ENCODE assay signal across 7 mouse cellular contexts in genomic region chr8:80814087-80814791, GRCm38 (mm10).
DNase-seq lines count a peak whose midpoint lies in the region; ATAC-seq and TF ChIP-seq lines count a peak whose summit lies in the region.

No protein-coding gene starts in this region.

- no peaks in the 10 kb centered on the region for H3K36me3 ChIP-seq in neural tube, embryonic 11.5 days (ENCODE audit: control insufficient read depth, insufficient read depth, low read length)
- H3K36me3 ChIP-seq in limb, embryonic 15.5 days = no peaks in the 10 kb centered on the region
- H3K36me3 ChIP-seq in kidney, adult 2 months (ENCODE audit: control insufficient read depth, insufficient read depth, low read length) = no peaks in the 10 kb centered on the region

- no peak overlapping the region for H3K4me3 ChIP-seq in neural tube, embryonic 11.5 days (ENCODE audit: low read depth, low read length)
- no peak overlapping the region for H3K4me3 ChIP-seq in limb, embryonic 15.5 days
- no peak overlapping the region for H3K4me3 ChIP-seq in kidney, adult 2 months (ENCODE audit: insufficient read depth, low read depth, low read length)

- no peak overlapping the region for H3K9ac ChIP-seq in neural tube, embryonic 11.5 days (ENCODE audit: low read length)
- no peak overlapping the region for H3K9ac ChIP-seq in limb, embryonic 15.5 days

- no peak for DNase-seq in neural tube, embryonic 11.5 days (ENCODE audit: low spot score)
- no peak for DNase-seq in neural tube, embryonic 10.5 days (ENCODE audit: extremely low spot score, low spot score)
- peak; percentile 75 for DNase-seq in heart, adult 8-10 months (ENCODE audit: low spot score)
- DNase-seq in right cerebral cortex, adult 18-20 months = no peak
- DNase-seq in spleen, postnatal 14 days (ENCODE audit: low spot score in 2 of 2) = no peak
- no peak for DNase-seq in kidney, adult 2 months

- no peaks in the 10 kb centered on the region for H3K4me1 ChIP-seq in neural tube, embryonic 11.5 days (ENCODE audit: control insufficient read depth, insufficient read depth, low read length)
- H3K4me1 ChIP-seq in limb, embryonic 15.5 days = peaks cover 32% of the 10 kb centered on the region
- peaks cover 32% of the 10 kb centered on the region for H3K4me1 ChIP-seq in kidney, adult 2 months (ENCODE audit: control insufficient read depth, insufficient read depth, low read length)

- no peaks in the 10 kb centered on the region for H3K27me3 ChIP-seq in neural tube, embryonic 11.5 days (ENCODE audit: control insufficient read depth, insufficient read depth, low read length)
- no peaks in the 10 kb centered on the region for H3K27me3 ChIP-seq in limb, embryonic 15.5 days
- no peaks in the 10 kb centered on the region for H3K27me3 ChIP-seq in kidney, adult 2 months (replicated peaks; ENCODE audit: control insufficient read depth, insufficient read depth, low read length)

- no peak for TF ChIP-seq POLR2A in kidney, adult 2 months (IDR thresholded peaks at IDR 0.05; ENCODE audit: low read depth, low read length)

- ATAC-seq in neural tube, embryonic 11.5 days (ENCODE audit: insufficient read depth, low FRiP score, low TSS enrichment) = peak; percentile 43
- ATAC-seq in limb, embryonic 15.5 days (ENCODE audit: insufficient number of reproducible peaks, low FRiP score, low TSS enrichment, low read depth) = peak; percentile 75

- H3K4me2 ChIP-seq in neural tube, embryonic 11.5 days (ENCODE audit: low read depth) = no peak overlapping the region
- no peak overlapping the region for H3K4me2 ChIP-seq in limb, embryonic 15.5 days

- no peaks in the 10 kb centered on the region for H3K9me3 ChIP-seq in neural tube, embryonic 11.5 days (ENCODE audit: control insufficient read depth, low read length)
- H3K9me3 ChIP-seq in limb, embryonic 15.5 days = no peaks in the 10 kb centered on the region

- no peak overlapping the region for H3K27ac ChIP-seq in neural tube, embryonic 11.5 days (ENCODE audit: low read depth, low read length)
- peak overlapping the region; percentile 47; the same call in 1 of the 2 replicates for H3K27ac ChIP-seq in limb, embryonic 15.5 days
- no peak overlapping the region for H3K27ac ChIP-seq in kidney, adult 2 months (ENCODE audit: insufficient read depth, low read depth, low read length)

- 61% methylated on average over 13 of the region's 13 CpGs for WGBS in neural tube, embryonic 11.5 days
- 40% methylated on average over 13 of the region's 13 CpGs for WGBS in limb, embryonic 15.5 days
- whole genome bisulfite sequencing in kidney, adult 2 months = 52% methylated on average over 13 of the region's 13 CpGs

- TF ChIP-seq CTCF in kidney, adult 2 months (conservative IDR thresholded peaks at IDR 0.05; ENCODE audit: insufficient read depth, insufficient read length, low read depth, low read length) = no peak
